Mouse (Mus musculus) kidney, adult 18-20 months (tissue): ENCODE data around the gene Tbata.

ENCODE experiments used
- DNase-seq: peaks from one replicate; pipeline ENCODE4 v3.0.0; 2021

The Tbata gene

DNA sequence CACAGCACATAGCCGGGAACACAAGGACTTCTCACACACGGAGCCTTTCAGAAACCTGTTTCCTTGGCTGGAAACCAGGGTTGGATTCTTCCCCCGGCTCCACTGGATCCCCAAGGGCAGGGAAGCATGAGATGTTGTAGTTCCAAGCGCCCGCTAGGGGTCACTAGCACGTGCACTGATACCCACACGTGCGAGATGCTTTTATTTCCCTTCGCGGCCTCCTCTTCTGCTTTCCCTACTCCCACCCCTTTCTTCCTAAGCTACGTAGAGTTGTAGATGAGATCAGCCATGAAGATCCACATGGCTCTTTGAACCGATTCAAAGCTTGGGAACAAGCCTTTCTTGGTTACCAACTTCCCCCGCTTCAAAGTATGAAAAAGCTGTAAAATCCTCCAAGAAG lies 40.0 kb downstream of the Tbata start:
- peak; percentile 52 for DNase-seq

DNA sequence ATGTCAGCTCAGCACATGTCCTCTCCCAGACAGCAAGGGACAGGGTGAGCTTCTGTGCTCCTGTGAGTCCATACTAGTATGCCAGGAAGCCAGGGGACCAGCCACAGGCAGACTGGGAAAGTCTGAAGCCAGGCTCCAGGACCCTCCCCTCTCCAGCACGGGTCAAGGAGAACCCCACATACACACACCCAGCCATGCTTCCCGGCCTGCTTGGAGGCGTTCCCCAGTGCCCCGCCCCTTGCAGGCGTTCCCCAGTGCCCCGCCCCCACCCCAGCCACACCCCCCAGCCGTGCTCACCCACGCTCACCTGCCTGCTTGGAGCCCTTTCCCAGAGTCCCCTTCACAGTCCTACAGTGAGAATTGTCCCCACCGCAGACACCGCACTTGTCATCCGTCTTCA lies 41.1 kb downstream of the Tbata start:
- no peak for DNase-seq

DNA sequence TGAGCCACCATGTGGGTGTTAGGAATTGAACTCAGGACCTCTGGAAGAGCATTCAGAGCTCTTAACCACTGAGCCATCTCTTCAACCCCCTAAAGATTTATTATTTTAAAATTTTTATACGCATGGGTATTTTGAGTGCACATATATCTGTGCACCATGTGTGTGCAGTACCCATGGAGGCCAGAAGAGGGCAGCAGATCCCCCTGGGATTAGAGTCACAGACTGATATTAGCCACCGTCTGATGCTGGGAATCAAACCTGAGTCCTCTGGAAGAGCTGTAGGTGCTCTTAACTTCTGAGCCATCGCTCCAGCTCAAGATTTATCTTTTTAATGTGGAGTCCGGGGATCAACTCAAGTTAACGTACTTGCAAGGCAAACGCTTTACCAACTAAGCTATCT lies 43.9 kb downstream of the Tbata start:
- DNase-seq = no peak

DNA sequence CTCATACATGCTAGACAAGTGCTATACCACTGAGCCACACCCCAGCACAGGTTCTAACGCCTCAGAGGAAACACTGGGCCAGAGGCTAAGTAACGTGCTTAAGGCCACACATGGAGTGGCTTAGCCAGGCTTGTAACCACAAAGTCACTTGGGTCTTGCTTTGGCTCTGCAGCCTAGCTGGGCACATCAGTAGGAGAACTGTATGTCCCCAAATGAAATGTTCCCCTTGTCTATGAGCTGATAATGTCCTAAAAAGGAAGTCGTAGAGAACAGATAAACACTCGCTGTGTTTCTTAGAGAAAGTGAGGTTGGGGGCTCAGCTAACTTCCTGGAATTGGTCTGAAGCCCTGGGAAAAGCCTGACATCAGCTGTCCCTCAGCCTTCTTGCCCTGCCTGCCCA lies 44.4 kb downstream of the Tbata start:
- DNase-seq = no peak

DNA sequence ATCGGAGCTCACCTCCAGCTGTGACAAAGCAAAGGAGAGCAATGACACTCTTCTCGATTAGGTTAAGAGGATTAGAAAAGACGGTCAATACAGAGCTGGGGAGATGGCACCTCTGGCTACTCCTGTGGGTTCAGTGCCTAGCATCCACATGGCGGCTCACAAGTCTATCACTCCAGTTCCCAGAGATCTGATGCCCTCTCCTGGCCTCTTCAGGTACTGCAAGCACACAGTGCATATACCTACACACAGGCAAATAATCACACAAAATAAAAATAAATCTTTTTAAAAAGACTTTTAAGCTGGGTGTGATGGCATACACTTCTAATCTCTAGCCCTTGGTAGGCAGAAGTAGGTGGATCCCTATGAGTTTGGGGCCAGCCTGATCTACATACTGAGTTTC lies 47.6 kb downstream of the Tbata start:
- DNase-seq = no peak

DNA sequence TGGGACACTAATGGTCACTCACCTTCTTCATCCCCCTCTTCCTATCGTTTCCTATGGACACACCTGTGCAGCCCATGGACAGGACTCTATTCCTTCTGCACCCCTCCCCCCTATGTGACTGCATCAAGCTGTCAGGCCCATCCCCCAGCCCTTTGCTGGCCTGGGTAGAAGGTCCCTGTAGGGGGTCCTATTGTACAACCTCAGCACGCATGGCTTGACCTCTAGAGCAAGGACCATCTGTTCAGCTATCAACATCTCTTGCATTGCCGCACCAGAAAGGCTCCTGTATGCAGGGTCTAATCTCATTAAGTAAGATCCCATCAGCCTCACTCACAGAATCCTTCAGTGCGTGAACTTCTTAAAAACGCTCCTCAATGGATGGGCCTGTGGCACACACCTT lies 53.9 kb downstream of the Tbata start:
- DNase-seq = no peak

DNA sequence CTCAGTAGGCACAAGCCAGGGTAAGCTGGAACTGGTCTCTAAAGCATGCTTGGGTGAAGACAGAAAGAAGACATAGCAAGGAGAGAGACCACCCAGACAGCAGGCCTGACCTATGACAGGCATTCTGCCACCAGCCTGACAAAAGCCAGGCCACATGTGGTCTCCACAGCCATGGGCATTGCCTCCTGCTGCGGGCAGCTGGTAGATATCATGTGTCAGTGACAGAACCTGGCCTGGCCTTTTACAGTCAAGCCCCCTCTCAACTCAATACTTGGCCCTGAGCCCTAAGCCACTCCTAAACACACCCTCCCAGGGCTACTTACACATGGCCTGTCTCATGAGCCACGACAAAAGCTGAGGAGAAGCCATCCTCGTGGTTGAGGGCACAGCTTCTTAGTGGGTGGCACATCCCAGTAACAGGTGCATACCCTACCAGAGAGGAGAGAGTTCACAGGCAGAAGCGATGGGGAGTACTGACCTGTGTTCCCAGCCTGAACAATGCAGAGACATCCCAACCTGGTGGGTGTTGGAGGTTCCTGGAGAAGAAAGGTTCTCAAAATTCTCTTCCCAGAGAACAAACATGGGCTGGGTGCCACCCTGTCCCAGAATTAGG lies 55.1 kb downstream of the Tbata start:
- DNase-seq = no peak

DNA sequence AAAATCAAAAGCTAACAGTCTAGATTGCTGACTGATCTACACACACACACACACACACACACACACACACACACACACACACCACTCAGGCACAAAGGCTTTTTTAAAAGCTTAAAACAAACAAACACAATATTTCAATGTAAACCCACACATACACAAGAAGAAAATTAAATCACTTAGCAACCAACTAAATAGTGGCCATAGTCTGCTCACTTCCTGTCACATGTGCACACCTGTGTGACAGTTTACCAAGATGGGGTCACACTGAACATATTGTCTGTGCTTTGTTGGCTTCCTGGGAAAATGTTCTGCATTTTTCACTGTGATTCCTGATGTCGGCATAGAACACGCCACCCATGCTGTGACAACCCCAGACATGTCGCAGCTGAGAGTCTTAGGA lies 60.0 kb downstream of the Tbata start:
- no peak for DNase-seq

DNA sequence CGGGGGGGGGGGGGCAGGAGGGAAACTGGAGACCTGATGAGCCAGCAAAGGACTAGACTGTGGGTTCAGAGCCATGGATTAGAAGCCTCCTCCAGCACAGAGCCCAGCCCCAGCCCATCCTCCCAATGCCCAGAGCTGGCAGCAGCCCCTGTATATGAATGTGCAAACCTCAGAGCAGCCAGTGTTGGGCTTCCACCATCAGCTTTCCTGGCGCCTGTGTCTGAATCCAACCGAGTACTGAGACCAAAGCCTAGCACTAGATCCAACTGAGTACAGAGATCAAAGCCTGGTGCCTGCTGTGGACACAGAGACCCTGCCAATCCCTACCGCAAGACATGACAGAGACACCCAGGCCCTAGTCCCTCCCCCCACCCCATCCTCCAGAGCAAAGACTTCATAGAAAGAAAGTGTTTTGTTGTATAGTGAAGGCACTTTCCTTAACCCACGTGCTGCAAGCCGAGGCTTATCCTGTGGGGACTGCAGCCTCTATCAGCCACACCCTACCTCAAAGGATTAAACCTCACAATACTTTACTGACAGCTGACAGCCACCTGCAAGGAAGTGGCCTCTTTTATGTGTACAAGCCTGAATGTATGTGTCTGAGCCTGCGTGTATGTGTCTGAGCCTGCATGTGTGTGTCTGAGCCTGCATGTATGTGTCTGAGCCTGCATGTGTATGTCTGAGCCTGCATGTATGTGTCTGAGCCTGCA lies 61.3 kb downstream of the Tbata start:
- DNase-seq = no peak

DNA sequence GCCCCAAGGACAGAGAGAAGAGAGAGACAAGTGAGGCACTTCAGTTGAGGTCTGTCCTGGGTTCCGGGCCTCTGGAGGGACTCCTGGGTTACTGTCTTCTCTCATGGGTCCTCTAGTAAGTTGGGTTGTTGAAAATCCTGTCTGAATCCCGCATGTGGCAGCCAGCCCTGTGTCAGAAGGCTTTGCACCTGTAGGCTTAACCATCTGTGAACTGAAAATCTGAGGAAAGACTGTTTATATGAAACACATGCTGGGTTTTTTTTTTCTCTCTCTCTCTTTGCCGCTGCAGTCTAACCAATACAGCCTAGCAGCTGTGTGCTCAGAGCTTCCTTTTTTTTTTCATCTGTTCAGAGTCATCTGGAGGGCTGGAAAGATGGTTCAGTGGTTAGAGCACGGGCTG lies 62.6 kb downstream of the Tbata start:
- no peak for DNase-seq

DNA sequence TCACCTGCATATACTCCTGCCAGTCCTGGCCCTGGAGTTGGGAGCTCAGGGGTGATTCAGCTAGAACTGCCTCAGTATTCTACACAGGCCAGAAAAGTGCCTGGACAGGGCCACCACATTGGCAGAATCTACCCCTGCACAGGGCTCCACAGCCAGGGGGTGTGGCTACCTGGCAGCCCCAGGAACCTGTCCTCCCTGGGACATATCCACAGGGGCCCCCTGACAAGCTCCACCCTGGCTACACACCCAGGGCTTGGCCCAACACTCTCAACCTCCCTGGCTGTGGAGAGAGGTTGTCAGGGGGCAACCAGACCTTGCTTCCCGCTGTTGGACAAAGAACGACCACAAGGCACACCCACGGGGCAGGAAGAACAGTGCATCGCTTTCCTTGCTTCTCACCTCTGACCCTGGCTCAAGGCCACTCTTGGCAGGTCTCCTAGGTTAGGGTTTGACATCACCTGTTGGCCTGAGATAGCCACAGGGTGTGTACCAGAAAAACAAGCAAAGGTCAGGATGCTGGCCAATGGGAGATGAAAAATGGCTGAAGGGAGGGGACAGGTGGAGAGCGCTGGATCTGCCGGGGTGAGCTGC lies 64.0 kb downstream of the Tbata start:
- DNase-seq = no peak

DNA sequence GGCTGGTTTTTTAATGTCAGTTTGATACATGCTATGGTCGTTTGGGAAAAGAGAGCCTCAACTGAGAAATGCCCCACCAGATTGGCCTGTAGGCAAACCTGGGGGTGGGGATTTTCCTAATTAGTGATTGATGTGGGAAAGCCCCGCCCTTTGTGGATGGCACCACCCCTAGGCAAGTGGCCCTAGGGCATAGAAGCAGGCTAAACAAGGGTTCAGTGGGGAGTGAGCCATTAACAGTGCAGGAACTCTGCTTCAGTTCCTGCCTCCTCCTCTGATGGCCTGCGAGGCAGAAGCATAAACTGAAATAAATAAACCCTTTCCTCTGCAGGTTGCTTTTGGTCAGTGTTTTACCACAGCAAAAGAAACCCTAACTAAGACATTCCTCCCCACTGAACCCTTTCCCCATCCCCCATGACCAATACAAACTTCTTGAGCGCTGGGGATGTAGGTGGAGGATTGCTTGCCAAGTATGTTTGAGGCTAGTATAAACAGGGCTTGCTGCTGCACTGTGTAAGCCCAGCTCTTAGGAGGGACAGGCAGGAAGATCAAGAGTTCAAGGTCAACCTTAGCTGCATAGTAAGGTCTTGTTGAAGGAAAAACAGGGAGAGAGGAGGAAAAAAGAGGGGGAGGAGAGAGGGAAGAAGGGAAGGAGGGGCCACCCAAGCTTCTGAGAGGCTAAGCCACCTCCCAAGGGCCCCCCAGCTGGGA lies 65.1 kb downstream of the Tbata start:
- DNase-seq = no peak

DNA sequence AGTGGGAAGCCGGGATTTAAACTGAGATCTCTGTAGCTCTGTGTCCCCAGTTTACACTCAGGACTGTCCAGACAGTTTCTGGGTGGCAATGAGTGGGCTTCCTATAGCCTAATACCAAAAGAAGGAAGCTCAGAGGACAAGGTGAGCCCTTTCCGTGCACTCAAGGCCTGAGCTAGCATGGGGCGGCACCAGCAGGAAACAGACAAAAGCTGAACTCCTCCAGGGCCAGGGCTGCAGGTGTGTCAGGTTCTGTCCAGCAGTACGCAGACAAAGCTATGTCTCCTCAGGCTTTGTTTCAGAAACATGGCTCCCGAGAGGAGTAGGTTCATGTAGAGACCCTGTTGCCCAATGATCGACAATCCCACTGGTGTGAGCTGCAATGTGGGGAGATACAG lies 65.6 kb downstream of the Tbata start:
- DNase-seq = no peak
